Mouse (Mus musculus) embryonic facial prominence, embryonic 11.5 days (tissue): ENCODE measurements around the gene Fat3. TPM values are rescaled to one million over a fixed set of nuclear protein-coding genes. Genes with fewer than 3 reads are reported as not detected.

ENCODE experiments used
- ATAC-seq: fragments of 200-750 bp; cut with Nextera tagmentation; replicated peaks from 2 replicates; pipeline ENCODE4 v1.8.0; 2017; ENCODE audit warnings: low read depth; ENCODE audit not compliant: insufficient number of reproducible peaks, low FRiP score, low TSS enrichment
- DNase-seq: peaks from one replicate; pipeline ENCODE4 v3.0.0-alpha.2; 2015; ENCODE audit warnings: low spot score
- H3K27ac ChIP-seq: fragments of 300-500 bp; sonication (generic); replicated peaks from 2 replicates; pipeline ENCODE4 v1.5.1; 2014; ENCODE audit warnings: mild to moderate bottlenecking, low read depth, low read length, control low read depth
- H3K27me3 ChIP-seq: fragments of 300-500 bp; sonication (generic); 2 replicates; pipeline ENCODE4 v1.6.1; 2014; ENCODE audit warnings: mild to moderate bottlenecking, low read length, moderate library complexity, mixed read lengths; ENCODE audit not compliant: control insufficient read depth, insufficient read depth
- H3K36me3 ChIP-seq: fragments of 300-500 bp; sonication (generic); replicated peaks from 2 replicates; pipeline ENCODE4 v1.6.1; 2014; ENCODE audit warnings: low read depth, mild to moderate bottlenecking, low read length, moderate library complexity, mixed read lengths; ENCODE audit not compliant: control insufficient read depth, insufficient read depth
- H3K4me1 ChIP-seq: fragments of 300-500 bp; sonication (generic); 2 replicates; pipeline ENCODE4 v1.6.1; 2014; ENCODE audit warnings: low read length, mixed read lengths; ENCODE audit not compliant: control insufficient read depth, insufficient read depth
- H3K4me2 ChIP-seq: fragments of 300-500 bp; sonication (generic); 2 replicates; pipeline ENCODE4 v1.6.1; 2014; ENCODE audit warnings: low read depth, mild to moderate bottlenecking, control low read depth, low read length, moderate library complexity
- H3K4me3 ChIP-seq: fragments of 300-500 bp; sonication (generic); 2 replicates; pipeline ENCODE4 v1.5.1; 2014; ENCODE audit warnings: low read depth, low read length, control low read depth
- H3K9ac ChIP-seq: fragments of 300-500 bp; sonication (generic); replicated peaks from 2 replicates; pipeline ENCODE4 v1.6.1; 2014; ENCODE audit warnings: mild to moderate bottlenecking, control low read depth, low read length
- H3K9me3 ChIP-seq: fragments of 300-500 bp; sonication (generic); replicated peaks from 2 replicates; pipeline ENCODE4 v1.6.1; 2016; ENCODE audit warnings: mild to moderate bottlenecking, low read length, inconsistent platforms, mixed read lengths; ENCODE audit not compliant: control insufficient read depth
- WGBS: fragments of 180-500 bp; shearing (Covaris S2); extraction: QIAGEN DNeasy Blood & Tissue Kit; methylation state at CpG from one replicate; pipeline ENCODE4 v1.1.7; 2014; 5-methylcytosine and 5-hydroxymethylcytosine counted together
- polyA plus RNA-seq: library from polyadenylated mRNA; unstranded; fragments of >200 nt; fragmentation: Nextera tagmentation; extraction: Ambion mirVana; gene quantifications from 2 replicates; pipeline ENCODE4 v1.2.1, GENCODE M21; 2014

Gene Fat3
- polyA plus RNA-seq, 1 experiment from 2014 or later = 4.1 TPM

DNA sequence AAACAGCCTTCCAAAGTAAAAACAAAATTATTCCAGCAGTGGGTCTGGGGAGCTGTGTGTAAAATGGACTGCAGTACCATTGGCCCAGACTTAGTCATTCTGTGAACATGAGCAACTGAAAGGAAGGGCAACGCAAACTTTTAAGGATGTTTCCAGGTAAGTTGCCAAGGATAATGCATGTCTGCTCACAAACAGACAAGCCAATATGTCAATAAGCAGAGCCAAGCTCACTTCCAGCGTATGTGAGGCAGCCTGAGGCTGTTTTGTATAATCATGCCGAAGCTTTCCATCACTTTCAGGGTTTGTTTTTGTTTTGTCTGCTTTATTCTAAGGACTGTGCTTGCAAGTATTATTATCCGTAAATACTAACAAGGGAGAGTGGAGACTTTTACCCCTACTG is 15.9 kb downstream of the Fat3 start:
- Histone ChIP-seq H3K4me3 (no peak overlapping the region), H3K27me3 (no peaks in the 10 kb centered on the region), H3K36me3 (no peaks in the 10 kb centered on the region), H3K4me2 (no peak overlapping the region), H3K4me1 (no peaks in the 10 kb centered on the region), H3K9me3 (no peaks in the 10 kb centered on the region), H3K27ac (no peak overlapping the region), H3K9ac (no peak overlapping the region)
- ATAC-seq (no peak), DNase-seq (no peak)
- 31% methylated on average over 4 of the region's 4 CpGs for WGBS

DNA sequence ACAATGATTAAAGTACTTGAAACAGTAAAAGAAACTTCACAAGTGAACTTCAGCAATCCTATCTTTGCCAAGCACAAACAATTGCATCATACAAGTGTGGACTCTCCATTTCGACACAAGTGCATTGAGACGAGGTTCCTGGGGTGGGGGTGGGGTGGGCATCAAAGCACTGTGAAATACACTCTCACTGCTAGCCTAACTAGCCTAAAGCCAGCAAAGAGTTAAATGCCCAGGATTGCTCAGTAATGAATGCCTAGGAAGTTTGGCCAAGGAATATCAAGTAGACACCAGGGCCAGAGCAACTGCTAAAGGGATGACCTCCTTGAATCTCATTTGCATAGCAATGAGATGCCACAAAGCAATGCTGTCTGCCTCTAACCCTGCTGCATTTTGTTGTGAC is 16.3 kb downstream of the Fat3 start:
- Histone ChIP-seq H3K9me3 (no peaks in the 10 kb centered on the region), H3K4me1 (no peaks in the 10 kb centered on the region), H3K4me2 (no peak overlapping the region), H3K27me3 (no peaks in the 10 kb centered on the region), H3K27ac (no peak overlapping the region), H3K36me3 (no peaks in the 10 kb centered on the region), H3K9ac (no peak overlapping the region), H3K4me3 (no peak overlapping the region)
- WGBS = 36% methylated on average over 2 of the region's 2 CpGs
- DNase-seq (no peak), ATAC-seq (peak; percentile 59)

DNA sequence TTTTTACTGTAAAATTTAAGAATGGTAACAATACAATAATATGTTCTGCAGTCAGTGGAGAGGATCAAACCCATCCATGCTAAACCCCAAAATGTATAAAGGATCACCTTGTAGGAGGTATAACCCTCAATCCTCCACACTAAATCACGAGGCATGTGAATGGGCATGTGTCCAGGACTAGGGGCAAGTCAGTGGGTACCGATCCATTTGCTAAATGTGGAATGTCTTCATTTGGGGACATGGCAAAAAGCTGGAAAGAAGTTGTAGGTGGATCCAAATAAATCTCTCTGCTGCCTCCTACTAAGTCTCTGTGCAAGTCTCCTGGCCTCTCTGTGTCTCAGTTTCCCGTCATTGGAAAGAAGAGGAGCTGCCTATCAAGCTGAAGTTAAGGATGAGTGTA is 39.6 kb downstream of the Fat3 start:
- WGBS = 86% methylated on average over 3 of the region's 3 CpGs
- ATAC-seq (no peak), DNase-seq (no peak)
- no peaks in the 10 kb centered on the region for H3K9me3 ChIP-seq
- no peak overlapping the region for H3K9ac ChIP-seq
- H3K27me3 ChIP-seq = no peaks in the 10 kb centered on the region
- no peak overlapping the region for H3K4me2 ChIP-seq
- H3K27ac ChIP-seq = no peak overlapping the region
- no peaks in the 10 kb centered on the region for H3K36me3 ChIP-seq
- H3K4me1 ChIP-seq = no peaks in the 10 kb centered on the region
- no peak overlapping the region for H3K4me3 ChIP-seq

DNA sequence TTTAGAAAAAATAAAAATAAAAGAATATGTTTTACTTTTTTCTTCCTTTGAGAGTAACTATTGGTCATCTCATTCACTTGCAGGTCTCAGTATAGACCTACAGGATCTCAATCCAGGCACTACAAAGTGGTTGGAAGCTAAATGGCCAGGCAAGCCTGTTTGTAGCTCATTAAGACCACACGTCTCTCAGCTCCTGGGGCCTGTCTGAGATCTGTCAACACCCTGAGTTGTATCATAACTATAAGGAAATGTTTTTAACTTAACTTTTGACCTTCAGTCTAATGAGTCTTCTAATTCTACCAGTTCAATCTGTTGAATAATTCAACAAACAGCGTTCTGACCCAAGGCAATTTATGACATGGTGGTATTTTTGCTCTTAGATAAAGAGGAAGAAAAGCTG is 40.5 kb downstream of the Fat3 start:
- H3K9ac ChIP-seq = no peak overlapping the region
- no peak overlapping the region for H3K4me3 ChIP-seq
- H3K9me3 ChIP-seq = no peaks in the 10 kb centered on the region
- no peaks in the 10 kb centered on the region for H3K36me3 ChIP-seq
- H3K27ac ChIP-seq = no peak overlapping the region
- no peak for DNase-seq
- H3K27me3 ChIP-seq = no peaks in the 10 kb centered on the region
- no peaks in the 10 kb centered on the region for H3K4me1 ChIP-seq
- 61% methylated on average over 2 of the region's 2 CpGs for WGBS
- no peak for ATAC-seq
- H3K4me2 ChIP-seq = no peak overlapping the region

DNA sequence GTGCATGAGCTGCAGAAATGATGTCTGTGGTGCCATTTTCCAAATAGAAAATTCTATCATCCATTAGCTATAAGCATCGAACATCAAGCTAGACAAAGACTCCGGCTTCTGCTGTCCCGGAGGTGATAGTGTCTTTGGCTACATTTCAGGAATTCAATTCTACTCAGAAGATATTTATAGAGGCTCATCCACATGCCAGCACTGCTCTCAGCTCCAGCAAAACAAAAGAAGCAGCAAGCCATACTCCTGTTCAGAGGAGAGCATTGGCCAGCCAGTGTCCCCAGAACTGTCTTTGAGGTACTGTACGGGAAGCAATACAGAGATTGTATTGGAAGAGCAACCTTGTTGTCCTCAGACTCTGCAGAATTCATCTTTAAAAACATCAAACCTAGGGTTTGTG is 59.2 kb downstream of the Fat3 start:
- 93% methylated on average over 4 of the region's 4 CpGs for WGBS
- DNase-seq = no peak
- ATAC-seq = no peak
- H3K36me3 ChIP-seq = no peaks in the 10 kb centered on the region
- no peak overlapping the region for H3K27ac ChIP-seq
- no peaks in the 10 kb centered on the region for H3K4me1 ChIP-seq
- no peak overlapping the region for H3K4me3 ChIP-seq
- H3K9ac ChIP-seq = no peak overlapping the region
- no peaks in the 10 kb centered on the region for H3K27me3 ChIP-seq
- H3K9me3 ChIP-seq = no peaks in the 10 kb centered on the region
- no peak overlapping the region for H3K4me2 ChIP-seq

DNA sequence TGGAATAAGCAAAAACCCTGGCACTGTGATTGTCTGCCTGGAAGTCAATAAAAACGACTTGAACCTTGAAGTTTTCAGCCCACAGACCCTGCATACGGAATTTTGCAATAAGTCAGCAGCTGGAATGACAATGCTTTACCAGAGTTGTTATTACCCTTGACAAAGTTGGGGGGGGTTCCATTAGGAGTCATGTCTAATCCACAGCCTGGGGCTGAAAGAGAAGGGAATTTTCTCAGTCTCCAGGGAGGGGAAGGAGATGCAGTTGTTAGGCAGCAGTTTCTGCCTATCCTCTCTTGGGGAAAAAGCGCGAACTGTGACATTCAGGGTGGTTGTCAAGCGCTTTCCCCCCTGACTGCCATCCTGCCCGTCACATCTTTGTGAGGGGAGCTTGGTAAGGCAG is 60.4 kb downstream of the Fat3 start:
- no peak overlapping the region for H3K4me3 ChIP-seq
- DNase-seq (no peak), ATAC-seq (no peak)
- no peak overlapping the region for H3K27ac ChIP-seq
- H3K4me1 ChIP-seq = no peaks in the 10 kb centered on the region
- H3K4me2 ChIP-seq = no peak overlapping the region
- H3K9me3 ChIP-seq = no peaks in the 10 kb centered on the region
- H3K27me3 ChIP-seq = no peaks in the 10 kb centered on the region
- H3K9ac ChIP-seq = no peak overlapping the region
- H3K36me3 ChIP-seq = no peaks in the 10 kb centered on the region
- WGBS = 48% methylated on average over 6 of the region's 6 CpGs

DNA sequence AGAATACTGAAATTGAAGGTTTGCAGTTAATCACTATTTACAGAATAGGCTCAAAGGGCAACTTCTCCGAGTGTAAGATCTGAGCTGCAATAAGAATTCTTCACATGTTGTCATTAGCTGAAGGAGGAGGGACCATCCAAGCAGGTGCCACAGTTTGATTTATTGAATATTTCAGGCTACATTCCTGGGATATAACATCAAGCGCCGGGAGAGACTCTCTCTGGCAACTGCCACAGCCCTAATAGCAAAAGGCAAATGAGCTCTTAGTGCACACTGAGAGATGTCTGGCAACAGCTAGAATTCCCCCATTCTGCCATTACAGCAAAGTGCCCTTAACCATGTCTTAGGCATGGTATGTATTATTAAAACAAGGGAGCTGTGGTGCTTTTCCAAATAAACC is 61.1 kb downstream of the Fat3 start:
- H3K4me1 ChIP-seq = no peaks in the 10 kb centered on the region
- H3K4me3 ChIP-seq = no peak overlapping the region
- H3K4me2 ChIP-seq = no peak overlapping the region
- H3K9ac ChIP-seq = no peak overlapping the region
- no peak overlapping the region for H3K27ac ChIP-seq
- no peaks in the 10 kb centered on the region for H3K9me3 ChIP-seq
- WGBS = 75% methylated on average over 3 of the region's 3 CpGs
- no peak for ATAC-seq
- no peak for DNase-seq
- no peaks in the 10 kb centered on the region for H3K36me3 ChIP-seq
- no peaks in the 10 kb centered on the region for H3K27me3 ChIP-seq

DNA sequence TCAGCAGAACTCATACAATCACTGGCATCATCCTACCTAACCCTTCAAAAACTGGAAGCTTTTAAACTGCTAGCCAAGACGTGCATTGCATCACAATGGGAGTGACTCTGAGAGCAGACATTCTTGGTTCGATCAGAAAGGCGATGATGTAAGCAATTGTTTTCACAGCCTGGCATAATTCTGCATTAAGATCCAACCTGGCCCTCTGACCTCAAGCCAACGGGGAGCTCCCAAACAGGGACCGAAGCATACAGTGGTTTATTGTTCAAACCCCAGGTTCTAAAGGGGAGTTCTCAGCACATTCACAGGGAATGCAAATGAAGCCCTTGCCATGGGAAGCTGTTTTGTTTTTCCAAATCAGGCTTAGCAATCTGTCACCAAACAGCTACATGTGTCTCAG is 63.3 kb downstream of the Fat3 start:
- Histone ChIP-seq H3K9me3 (no peaks in the 10 kb centered on the region), H3K4me1 (no peaks in the 10 kb centered on the region), H3K4me3 (no peak overlapping the region), H3K4me2 (no peak overlapping the region), H3K27me3 (no peaks in the 10 kb centered on the region), H3K9ac (no peak overlapping the region), H3K27ac (no peak overlapping the region), H3K36me3 (no peaks in the 10 kb centered on the region)
- peak; percentile 67 for ATAC-seq
- no peak for DNase-seq
- 6% methylated on average over 5 of the region's 5 CpGs for WGBS

DNA sequence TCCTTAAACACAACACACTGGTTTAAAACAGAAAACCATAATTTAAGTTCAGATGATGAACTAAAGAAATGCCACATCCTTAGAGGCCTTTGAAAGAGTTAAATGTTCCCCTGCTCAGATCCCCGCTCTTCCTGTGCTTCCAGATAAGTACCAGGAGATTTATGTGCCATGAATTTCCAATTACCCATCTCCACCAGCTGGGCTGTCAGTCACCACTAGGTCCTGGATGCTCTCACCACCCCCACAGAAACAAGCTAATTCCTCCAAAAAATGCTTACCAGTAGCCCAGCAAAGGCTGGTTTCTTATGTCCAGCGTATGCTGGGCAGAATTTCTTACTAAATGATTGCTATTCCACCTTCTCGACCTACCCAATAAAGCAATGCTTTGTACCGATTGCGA is 72.5 kb downstream of the Fat3 start:
- no peak overlapping the region for H3K9ac ChIP-seq
- DNase-seq = no peak
- H3K4me1 ChIP-seq = no peaks in the 10 kb centered on the region
- no peak for ATAC-seq
- WGBS = 73% methylated on average over 5 of the region's 5 CpGs
- H3K36me3 ChIP-seq = no peaks in the 10 kb centered on the region
- H3K4me3 ChIP-seq = no peak overlapping the region
- H3K27me3 ChIP-seq = no peaks in the 10 kb centered on the region
- no peak overlapping the region for H3K4me2 ChIP-seq
- no peak overlapping the region for H3K27ac ChIP-seq
- no peaks in the 10 kb centered on the region for H3K9me3 ChIP-seq
